Comparison of ENCODE assay signal across 16 mouse cellular contexts in the genomic region with DNA sequence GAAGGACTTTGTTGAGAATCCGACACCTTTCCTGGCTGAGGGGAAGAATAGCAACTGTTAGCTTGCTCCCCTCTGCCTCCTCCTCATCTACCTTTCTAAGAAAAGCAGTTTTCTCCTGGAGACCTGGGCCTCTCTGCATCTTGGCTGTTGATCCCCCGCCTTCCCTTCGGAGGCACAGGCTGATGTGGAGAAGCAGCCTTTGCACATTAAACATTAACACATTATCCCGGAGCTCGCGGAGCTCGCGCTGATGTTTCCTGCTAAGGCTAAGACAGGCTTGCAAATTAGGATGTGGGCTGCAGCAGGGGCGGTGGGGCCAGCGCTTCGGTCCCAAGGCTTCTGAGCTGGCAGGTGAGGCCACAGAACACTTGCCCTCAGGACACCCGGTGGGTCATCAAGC.
DNase-seq lines count a peak whose midpoint lies in the region; ATAC-seq and TF ChIP-seq lines count a peak whose summit lies in the region.
"Had no signal": no experiment of that assay in that cellular context is flagged by ENCODE, and none has a peak within 500 bp of the region (broad histone marks: within the 10 kb centered on the region; RNA-seq: fewer than 3 reads in every experiment).

No protein-coding gene starts in this region.

- no peaks in the 10 kb centered on the region for H3K36me3 ChIP-seq in intestine, embryonic 14.5 days (ENCODE audit: control insufficient read depth, insufficient read depth, low read length)
- H3K36me3 ChIP-seq in intestine, postnatal 0 days (ENCODE audit: control insufficient read depth, insufficient read depth) = no peaks in the 10 kb centered on the region
- no peaks in the 10 kb centered on the region for H3K36me3 ChIP-seq in neural tube, embryonic 13.5 days
- no peaks in the 10 kb centered on the region for H3K36me3 ChIP-seq in neural tube, embryonic 15.5 days
- H3K36me3 ChIP-seq: embryonic facial prominence, embryonic 12.5 days; heart, embryonic 13.5 days; intestine, embryonic 15.5 days; lung, embryonic 15.5 days had no signal

- no peak overlapping the region for H3K4me2 ChIP-seq in intestine, embryonic 14.5 days (ENCODE audit: low read length)
- no peak overlapping the region for H3K4me2 ChIP-seq in intestine, postnatal 0 days (replicated peaks; ENCODE audit: low read depth)
- H3K4me2 ChIP-seq in neural tube, embryonic 13.5 days = no peak overlapping the region
- H3K4me2 ChIP-seq in neural tube, embryonic 15.5 days = no peak overlapping the region
- H3K4me2 ChIP-seq: embryonic facial prominence, embryonic 12.5 days; heart, embryonic 13.5 days; intestine, embryonic 15.5 days; lung, embryonic 15.5 days had no signal

- no peaks in the 10 kb centered on the region for H3K27me3 ChIP-seq in intestine, embryonic 14.5 days (replicated peaks; ENCODE audit: control insufficient read depth, insufficient read depth, low read length)
- no peaks in the 10 kb centered on the region for H3K27me3 ChIP-seq in intestine, postnatal 0 days (replicated peaks; ENCODE audit: control insufficient read depth, insufficient read depth, low read length)
- 0 out of 2 replicates have a peak, but pooled peaks cover 4% of the 10 kb centered on the region for H3K27me3 ChIP-seq in neural tube, embryonic 13.5 days
- no peaks in the 10 kb centered on the region for H3K27me3 ChIP-seq in neural tube, embryonic 15.5 days (replicated peaks)
- H3K27me3 ChIP-seq: embryonic facial prominence, embryonic 12.5 days; intestine, embryonic 15.5 days; lung, embryonic 15.5 days had no signal

- no peak overlapping the region for H3K4me3 ChIP-seq in intestine, embryonic 14.5 days (ENCODE audit: low read depth, low read length)
- no peak overlapping the region for H3K4me3 ChIP-seq in intestine, postnatal 0 days (ENCODE audit: low read depth, low read length)
- H3K4me3 ChIP-seq in neural tube, embryonic 13.5 days = no peak overlapping the region
- no peak overlapping the region for H3K4me3 ChIP-seq in neural tube, embryonic 15.5 days (replicated peaks)
- H3K4me3 ChIP-seq in lung, adult 2 months (replicated peaks; ENCODE audit: extremely low read depth, low read depth, low read length) = no peak overlapping the region
- H3K4me3 ChIP-seq: embryonic facial prominence, embryonic 12.5 days; heart, embryonic 13.5 days; intestine, embryonic 15.5 days; lung, embryonic 15.5 days had no signal

- peaks cover 8% of the 10 kb centered on the region for H3K4me1 ChIP-seq in intestine, embryonic 14.5 days (replicated peaks; ENCODE audit: control insufficient read depth, insufficient read depth, low read length)
- H3K4me1 ChIP-seq in intestine, postnatal 0 days (replicated peaks; ENCODE audit: control insufficient read depth, insufficient read depth, low read length) = no peaks in the 10 kb centered on the region
- H3K4me1 ChIP-seq in neural tube, embryonic 13.5 days (replicated peaks) = peaks cover 26% of the 10 kb centered on the region
- H3K4me1 ChIP-seq in neural tube, embryonic 15.5 days = peaks cover 21% of the 10 kb centered on the region
- no peaks in the 10 kb centered on the region for H3K4me1 ChIP-seq in lung, adult 2 months (ENCODE audit: control insufficient read depth, insufficient read depth, low read length)

- no peak overlapping the region for H3K9ac ChIP-seq in intestine, embryonic 14.5 days (ENCODE audit: low read length)
- H3K9ac ChIP-seq in intestine, postnatal 0 days (ENCODE audit: low read depth, low read length) = no peak overlapping the region
- 0 out of 2 replicates have a peak overlapping the region, but pooled peaks have one; percentile 39 for H3K9ac ChIP-seq in neural tube, embryonic 13.5 days
- no peak overlapping the region for H3K9ac ChIP-seq in neural tube, embryonic 15.5 days (replicated peaks)
- H3K9ac ChIP-seq: embryonic facial prominence, embryonic 12.5 days; heart, embryonic 13.5 days; intestine, embryonic 15.5 days; lung, embryonic 15.5 days had no signal

- no peaks in the 10 kb centered on the region for H3K9me3 ChIP-seq in intestine, embryonic 14.5 days (ENCODE audit: control insufficient read depth, low read length)
- H3K9me3 ChIP-seq in intestine, postnatal 0 days (ENCODE audit: control insufficient read depth) = no peaks in the 10 kb centered on the region
- no peaks in the 10 kb centered on the region for H3K9me3 ChIP-seq in neural tube, embryonic 13.5 days
- H3K9me3 ChIP-seq in neural tube, embryonic 15.5 days (replicated peaks) = no peaks in the 10 kb centered on the region
- H3K9me3 ChIP-seq: embryonic facial prominence, embryonic 12.5 days; heart, embryonic 13.5 days; intestine, embryonic 15.5 days; lung, embryonic 15.5 days had no signal

- TF ChIP-seq CTCF in intestine, postnatal 0 days (IDR thresholded peaks at IDR 0.05; ENCODE audit: low read depth) = no peak
- no peak for TF ChIP-seq CTCF in lung, adult 2 months (IDR thresholded peaks at IDR 0.05; ENCODE audit: insufficient read depth, low read length)

- H3K27ac ChIP-seq in intestine, embryonic 14.5 days (ENCODE audit: low read depth) = no peak overlapping the region
- no peak overlapping the region for H3K27ac ChIP-seq in intestine, postnatal 0 days (ENCODE audit: low read depth, low read length)
- H3K27ac ChIP-seq in neural tube, embryonic 13.5 days (replicated peaks) = no peak overlapping the region
- no peak overlapping the region for H3K27ac ChIP-seq in neural tube, embryonic 15.5 days (replicated peaks)
- H3K27ac ChIP-seq: embryonic facial prominence, embryonic 12.5 days; heart, embryonic 13.5 days; intestine, embryonic 15.5 days; lung, embryonic 15.5 days had no signal

- TF ChIP-seq POLR2A in lung, adult 2 months (IDR thresholded peaks at IDR 0.05; ENCODE audit: borderline replicate concordance, extremely low read depth, low read depth, low read length) = no peak

- DNase-seq in intestine, embryonic 14.5 days (ENCODE audit: low spot score) = peak; percentile 69
- DNase-seq in kidney, postnatal 25 days = peak; percentile 40 to 62
- peak; percentile 47 for DNase-seq in telencephalon, adult 2 months (ENCODE audit: low read depth, low spot score)
- no peak for DNase-seq in cerebellum, postnatal 4 days (ENCODE audit: low spot score in 2 of 2)
- no peak for DNase-seq in lung, adult 2 months
- DNase-seq: cerebellum, adult 11 months; cerebellum, postnatal 36 days; heart, postnatal 4 days; right cerebral cortex, postnatal 14 days had no signal

- ATAC-seq in intestine, embryonic 14.5 days (replicated peaks; ENCODE audit: low FRiP score, low TSS enrichment, low read depth) = no peak
- ATAC-seq in intestine, postnatal 0 days = no peak
- no peak for ATAC-seq in neural tube, embryonic 13.5 days (ENCODE audit: low read depth)
- ATAC-seq in neural tube, embryonic 15.5 days (ENCODE audit: low FRiP score) = no peak
- ATAC-seq: intestine, embryonic 15.5 days had no signal

- WGBS in intestine, embryonic 14.5 days = 30% methylated on average over 12 of the region's 12 CpGs
- 26% methylated on average over 12 of the region's 12 CpGs for WGBS in intestine, postnatal 0 days
- WGBS in neural tube, embryonic 13.5 days = 37% methylated on average over 12 of the region's 12 CpGs
- 32% methylated on average over 12 of the region's 12 CpGs for WGBS in neural tube, embryonic 15.5 days
- WGBS in lung, adult 2 months = 51% methylated on average over 12 of the region's 12 CpGs

Comparison
In these comparisons a context has a peak if more than half of its experiments do, and no peak if none do; other contexts are left out.
1. DNase-seq: peak in intestine, embryonic 14.5 days (single experiment), kidney, postnatal 25 days (2 of 2) and telencephalon, adult 2 months (single experiment); none in cerebellum, postnatal 4 days (0 of 2) and lung, adult 2 months (single experiment).